Mouse (Mus musculus) cerebellum, adult 9-11 months (tissue): ENCODE measurements at regions not wholly inside any gene's neighbourhood (a gene's known extent, or its start where the extent isn't known, plus 50 kb on each side); places are given as distances from the start of the nearest gene placed in this dataset.

ENCODE experiments used
- DNase-seq: peaks from one replicate; pipeline ENCODE4 v3.0.0; 2022

- DNase-seq = no peak
Observed at GRCm38 (mm10) chr8:93691375-93691774, 118.4 kb upstream of the Gnao1 start.

DNA sequence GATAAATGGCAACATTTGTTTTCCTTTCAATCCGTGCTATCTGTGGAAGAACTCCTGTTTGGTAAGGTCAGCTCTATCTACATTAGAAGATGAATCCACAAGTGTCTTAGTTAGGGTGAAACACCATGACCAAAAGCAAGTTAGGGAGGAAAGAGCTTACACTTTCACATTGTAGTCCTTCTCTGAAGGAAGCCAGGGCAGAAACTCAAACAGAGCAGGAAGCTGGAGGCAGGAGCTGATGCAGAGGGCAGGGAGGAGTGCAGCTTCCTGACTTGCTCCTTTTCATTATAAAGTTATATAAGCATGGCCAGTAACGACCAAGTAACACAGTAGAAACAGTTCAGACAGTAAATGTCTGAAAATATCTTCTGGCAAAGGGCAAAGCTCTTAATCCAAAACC, 117.9 kb upstream of the Gnao1 start:
- no peak for DNase-seq

DNA sequence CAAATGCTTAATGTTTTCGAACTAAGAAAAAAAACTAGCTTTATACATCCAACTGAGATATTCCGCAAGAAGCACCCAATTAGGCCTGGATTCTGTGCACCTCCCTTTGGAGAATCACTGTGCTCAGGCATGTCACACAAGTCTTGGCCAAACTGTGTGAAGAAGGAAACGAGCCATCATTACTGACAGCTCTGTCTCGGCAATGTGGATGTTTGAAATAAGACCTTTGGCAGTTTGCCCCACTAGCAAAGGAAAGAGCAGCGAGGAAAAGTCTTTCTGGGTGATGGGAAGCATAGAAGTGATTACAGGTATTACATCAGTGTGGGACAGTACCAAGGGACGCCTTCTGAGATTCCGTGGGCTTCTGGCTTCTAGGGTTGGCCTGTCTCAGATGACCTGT, 112.6 kb upstream of the Gnao1 start:
- DNase-seq = no peak

- no peak for DNase-seq
Observed at GRCm38 (mm10) chr8:93698508-93698907, 111.3 kb upstream of the Gnao1 start.

GRCm38 (mm10) chr8:93701391-93701790, 108.4 kb upstream of the Gnao1 start:
- no peak for DNase-seq

DNA sequence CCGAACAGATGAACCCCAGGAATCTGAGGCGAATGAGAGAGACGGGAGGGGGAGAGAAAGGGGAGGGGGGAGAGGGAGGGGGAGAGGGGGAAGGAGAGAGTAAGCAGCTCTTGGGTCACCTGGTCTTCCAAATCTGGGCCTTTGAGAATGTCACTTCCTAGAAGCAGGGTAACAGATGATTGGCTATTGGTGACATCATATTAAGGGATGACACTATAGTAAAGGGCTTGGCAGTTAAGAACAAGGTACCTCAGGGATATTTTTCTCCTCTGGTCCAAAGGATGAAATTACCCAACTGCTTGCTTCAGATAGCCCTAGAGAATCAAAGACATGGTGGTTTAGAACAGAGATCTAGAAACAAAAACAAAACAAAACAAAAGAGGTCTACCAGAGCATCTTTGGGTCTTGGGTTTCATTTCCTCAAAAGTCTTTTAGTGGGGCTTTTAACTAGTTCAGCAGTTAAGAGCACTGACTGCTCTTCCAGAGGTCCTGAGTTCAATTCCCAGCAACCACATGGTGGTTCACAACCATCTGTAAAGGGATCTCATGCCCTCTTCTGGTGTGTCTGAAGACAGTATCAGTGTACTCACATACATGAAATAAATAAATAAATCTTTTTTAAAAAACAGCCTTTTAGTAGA, 97.6 kb upstream of the Gnao1 start:
- DNase-seq = no peak

DNA sequence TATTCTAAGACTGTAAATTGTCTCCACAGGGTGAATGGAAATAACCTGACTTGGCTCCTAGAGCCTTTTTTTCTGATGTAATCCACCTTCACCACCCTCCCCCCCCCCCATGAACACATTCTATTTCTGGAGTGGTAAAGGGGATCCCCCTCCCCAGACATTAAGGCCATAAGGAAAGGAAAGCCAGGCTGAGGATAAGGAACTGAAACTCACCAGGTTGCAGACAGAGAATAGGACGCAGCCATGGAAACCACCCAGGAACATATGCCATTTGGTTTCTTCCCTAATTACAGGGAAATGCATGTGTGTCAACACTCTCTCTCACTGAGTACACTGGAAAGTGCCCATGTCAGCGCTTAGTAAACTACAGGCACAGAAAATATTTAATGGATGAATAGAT, 96.5 kb upstream of the Gnao1 start:
- no peak for DNase-seq

GRCm38 (mm10) chr8:93724896-93725489, 84.8 kb upstream of the Gnao1 start:
- no peak for DNase-seq

DNA sequence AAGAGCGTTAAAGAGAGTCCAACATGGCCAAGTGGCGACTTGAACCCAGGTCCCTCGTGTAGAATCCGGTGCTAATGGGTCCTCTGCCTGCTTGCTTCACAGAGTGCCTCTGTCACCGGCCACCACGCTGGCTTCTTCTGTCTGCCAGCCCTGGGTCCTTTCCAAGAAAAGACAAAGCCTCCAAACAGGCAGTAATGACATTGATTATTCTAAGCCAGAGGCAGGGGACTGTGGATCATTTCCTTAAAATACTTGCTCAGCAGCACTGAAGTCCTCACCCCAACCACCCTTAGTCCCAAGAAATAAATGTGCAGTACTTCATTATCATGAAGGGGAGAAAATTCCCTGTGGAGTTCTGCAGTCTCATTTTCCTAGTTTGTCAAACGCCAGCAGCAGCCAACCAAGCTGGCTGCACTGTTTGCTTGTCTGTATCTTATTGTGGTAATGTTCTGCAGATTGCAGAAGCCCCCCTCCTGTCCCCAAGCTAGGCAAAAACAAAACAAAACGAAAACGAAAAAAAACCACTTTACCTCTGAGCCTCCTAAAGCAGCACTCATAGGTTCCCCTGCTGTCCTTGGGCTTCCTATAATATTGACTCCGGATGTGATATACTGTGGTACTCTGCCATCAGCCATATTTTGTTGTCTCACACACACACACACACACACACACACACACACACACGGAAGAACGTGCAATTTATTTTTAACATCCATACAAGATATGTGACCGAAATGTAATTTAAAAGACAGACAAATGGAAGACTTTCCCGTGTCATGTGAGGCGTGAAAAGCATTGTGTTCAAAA, 80.4 kb upstream of the Gnao1 start:
- DNase-seq = peak; percentile 30

DNA sequence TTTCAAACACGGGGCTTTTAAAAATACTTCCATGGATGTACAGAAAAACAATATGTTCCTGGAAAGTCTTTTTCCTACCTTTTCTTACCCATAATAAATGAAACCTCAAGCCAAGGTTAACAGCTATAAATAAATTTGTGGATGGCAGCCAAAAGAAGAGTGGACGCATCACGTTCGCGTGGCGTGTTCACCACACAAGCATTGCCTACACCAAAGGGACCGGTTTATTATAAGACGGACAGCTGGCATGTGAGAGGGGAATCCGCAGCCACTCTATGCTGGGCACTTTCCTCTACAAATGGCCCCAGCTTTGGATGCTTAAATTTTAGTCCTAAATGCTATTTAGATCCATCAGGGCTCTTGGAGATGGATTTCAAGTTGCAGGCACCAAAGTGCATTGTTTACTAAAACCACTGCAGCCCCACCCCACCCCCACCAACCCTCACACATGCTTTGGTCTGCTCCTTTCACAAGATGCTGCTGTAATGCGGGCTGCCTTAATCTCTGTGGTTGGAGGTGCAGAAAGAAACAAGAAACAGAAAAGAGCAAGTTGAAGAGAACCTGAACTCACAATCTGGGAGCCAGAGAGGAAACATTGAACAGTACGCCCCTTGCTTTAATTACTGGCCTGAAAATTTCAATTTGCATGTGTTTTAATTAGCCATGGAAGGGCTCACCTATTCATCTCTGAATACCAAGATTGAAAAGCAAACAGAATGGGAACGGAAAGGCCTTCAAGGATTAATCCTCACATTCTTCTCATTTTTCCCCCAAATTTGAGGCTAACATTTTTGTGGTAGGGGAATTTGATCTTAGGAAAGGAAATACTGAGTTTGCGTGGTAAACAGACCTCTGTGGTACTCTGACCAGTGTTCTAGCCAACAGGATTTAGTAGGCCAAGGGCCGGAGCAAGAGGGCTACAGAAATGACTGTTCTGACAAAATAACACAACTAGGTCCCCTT, 78.7 kb upstream of the Gnao1 start:
- no peak for DNase-seq

DNA sequence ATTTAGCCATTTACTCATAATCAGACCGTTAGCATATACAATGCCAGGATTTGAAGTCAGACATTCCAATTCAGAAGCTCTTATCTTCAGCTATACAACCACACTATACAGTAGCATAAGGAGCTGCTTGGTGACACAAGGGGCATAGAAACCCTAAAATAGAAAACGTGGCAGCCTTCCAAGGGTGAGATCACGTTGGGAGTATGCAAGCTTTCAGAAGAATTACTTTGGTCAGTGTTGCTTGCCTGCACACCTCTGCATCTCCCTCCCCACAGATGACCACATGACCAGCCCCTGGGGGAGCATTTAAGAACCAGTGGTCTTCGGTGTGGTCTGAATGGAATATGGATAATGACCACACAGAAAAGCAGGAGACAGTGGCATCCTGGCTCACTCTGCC, 74.9 kb upstream of the Gnao1 start:
- peak; percentile 32 for DNase-seq

DNA sequence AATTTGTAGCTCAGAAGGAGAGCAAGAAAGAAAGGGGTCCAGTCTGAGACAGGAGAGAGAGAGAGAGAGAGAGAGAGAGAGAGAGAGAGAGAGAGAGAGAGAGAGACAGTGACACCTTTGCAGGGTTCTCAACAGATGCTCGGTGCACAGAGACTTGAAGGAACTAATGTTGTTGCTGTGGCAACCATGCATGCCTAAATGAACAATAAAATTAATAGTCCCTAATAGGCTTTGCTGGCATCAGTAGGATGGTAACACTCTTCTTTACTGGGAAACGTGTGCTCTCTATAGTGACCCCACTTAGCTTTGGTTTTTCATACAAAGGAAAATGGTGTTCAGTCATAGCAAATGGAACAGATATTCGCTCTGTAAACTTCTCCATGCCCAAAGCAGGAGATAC, 69.5 kb upstream of the Gnao1 start:
- no peak for DNase-seq

DNA sequence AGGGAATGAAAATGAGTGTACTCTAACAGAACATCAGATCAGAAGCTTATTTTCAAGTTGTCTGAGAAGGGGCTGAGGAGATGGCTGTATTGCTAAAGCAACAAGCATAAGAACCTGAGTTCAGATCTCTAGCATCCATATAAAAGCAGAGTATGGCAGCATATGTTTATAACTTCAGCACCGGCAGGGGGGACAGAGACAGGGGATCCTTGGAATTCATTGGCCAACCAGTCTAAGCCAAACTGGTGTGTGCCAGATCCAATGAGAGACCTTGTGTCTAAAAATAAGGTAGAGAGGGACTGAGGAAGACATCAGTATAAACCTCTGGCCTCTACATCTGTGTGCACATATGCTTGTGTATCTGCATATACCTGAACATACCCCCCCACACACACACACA, 61.0 kb upstream of the Gnao1 start:
- no peak for DNase-seq

DNA sequence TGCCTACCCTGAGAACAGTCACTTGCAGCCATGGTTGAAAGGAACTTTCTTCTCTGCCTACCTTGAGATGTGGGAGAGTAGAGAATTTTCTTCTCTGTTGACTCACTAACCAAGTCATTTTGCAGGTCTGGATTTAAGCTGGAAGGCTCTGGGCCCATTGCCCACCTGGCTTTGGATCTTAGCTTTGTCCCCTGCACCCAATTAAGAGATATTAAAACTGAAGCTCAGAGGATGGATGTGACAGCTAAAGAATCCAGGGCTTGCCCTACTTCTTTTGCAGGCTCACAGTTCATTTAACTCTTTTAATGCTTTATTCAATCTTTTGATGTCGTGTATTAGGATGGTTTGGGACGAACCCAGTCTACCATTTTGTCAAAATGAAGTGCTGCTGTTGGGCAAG, 58.8 kb upstream of the Gnao1 start:
- no peak for DNase-seq

DNA sequence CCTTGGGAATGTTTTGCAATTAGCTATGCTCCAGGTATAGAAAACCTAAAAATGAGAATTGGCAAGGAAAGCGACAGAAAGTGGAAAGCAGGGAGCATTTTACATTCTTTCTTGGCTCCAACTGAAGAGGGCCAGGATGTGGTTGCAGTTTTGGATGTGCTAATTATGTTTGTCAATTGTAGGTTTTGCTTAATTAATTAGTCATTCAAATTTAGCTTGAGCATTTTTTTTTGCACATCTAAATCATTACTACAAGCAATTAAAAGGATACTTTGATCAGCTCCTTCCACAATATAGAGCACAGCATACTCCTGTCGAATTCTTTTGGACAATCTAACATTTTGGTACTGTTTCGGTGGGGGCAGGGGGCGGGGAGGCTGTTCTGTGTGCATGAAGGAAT, 53.8 kb upstream of the Gnao1 start:
- DNase-seq = no peak
